Mouse (Mus musculus) heart, embryonic 16.5 days (tissue): ENCODE measurements around the gene Rsph6a. TPM values are rescaled to one million over a fixed set of nuclear protein-coding genes. Genes with fewer than 3 reads are reported as not detected.

Source experiments
- ATAC-seq: fragments of 200-750 bp; cut with Nextera tagmentation; replicated peaks from 2 replicates; pipeline ENCODE4 v1.8.0; 2017; ENCODE audit warnings: moderate number of reproducible peaks; ENCODE audit not compliant: insufficient read depth, low FRiP score; ENCODE audit errors: extremely low read depth
- H3K27ac ChIP-seq: fragments of 300-500 bp; sonication (generic); 2 replicates; pipeline ENCODE4 v1.5.1; 2014; ENCODE audit warnings: mild to moderate bottlenecking, low read length, control low read depth, moderate library complexity
- H3K27me3 ChIP-seq: fragments of 300-500 bp; sonication (generic); 2 replicates; pipeline ENCODE4 v1.6.1; 2014; ENCODE audit warnings: low read length, mixed read lengths; ENCODE audit not compliant: control insufficient read depth, insufficient read depth
- H3K36me3 ChIP-seq: fragments of 300-500 bp; sonication (generic); 2 replicates; pipeline ENCODE4 v1.6.1; 2014; ENCODE audit not compliant: control insufficient read depth, insufficient read depth
- H3K4me1 ChIP-seq: fragments of 300-500 bp; sonication (generic); 2 replicates; pipeline ENCODE4 v1.6.1; 2014; ENCODE audit warnings: low read length, mixed read lengths; ENCODE audit not compliant: control insufficient read depth, insufficient read depth
- H3K4me2 ChIP-seq: fragments of 300-500 bp; sonication (generic); 2 replicates; pipeline ENCODE4 v1.6.1; 2014; ENCODE audit warnings: low read depth, mild to moderate bottlenecking, control low read depth, low read length
- H3K4me3 ChIP-seq: fragments of 300-500 bp; sonication (generic); 2 replicates; pipeline ENCODE4 v1.5.1; 2014; ENCODE audit warnings: mild to moderate bottlenecking, control low read depth, low read length
- H3K9ac ChIP-seq: fragments of 300-500 bp; sonication (generic); 2 replicates; pipeline ENCODE4 v1.6.1; 2014; ENCODE audit warnings: low read length, control low read depth
- H3K9me3 ChIP-seq: fragments of 300-500 bp; sonication (generic); replicated peaks from 2 replicates; pipeline ENCODE4 v1.6.1; 2016; ENCODE audit warnings: low read length; ENCODE audit not compliant: control insufficient read depth
- WGBS: fragments of 180-500 bp; shearing (Covaris S2); extraction: QIAGEN DNeasy Blood & Tissue Kit; methylation state at CpG from one replicate; pipeline ENCODE4 v1.1.7; 2014; 5-methylcytosine and 5-hydroxymethylcytosine counted together
- polyA plus RNA-seq: library from polyadenylated mRNA; unstranded; fragments of >200 nt; fragmentation: Nextera tagmentation; extraction: Ambion mirVana; gene quantifications from 2 replicates; pipeline ENCODE4 v1.2.1, GENCODE M21; 2015

Gene Rsph6a
- polyA plus RNA-seq, 1 experiment from 2014 or later: not detected

- H3K27ac ChIP-seq: no peak overlapping the region
- no peaks in the 10 kb centered on the region for H3K9me3 ChIP-seq
- no peak overlapping the region for H3K4me3 ChIP-seq
- WGBS: 90% methylated on average over 6 of the region's 6 CpGs
- H3K27me3 ChIP-seq: no peaks in the 10 kb centered on the region
- peaks cover 7% of the 10 kb centered on the region for H3K36me3 ChIP-seq
- no peak overlapping the region for H3K4me2 ChIP-seq
- ATAC-seq: no peak
- peaks cover 20% of the 10 kb centered on the region for H3K4me1 ChIP-seq
- H3K9ac ChIP-seq: no peak overlapping the region
These were observed 20.0 kb downstream of the Rsph6a start for GRCm38 (mm10) chr7:19074494-19074893.

GRCm38 (mm10) chr7:19075231-19075630 lies 20.7 kb downstream of the Rsph6a start:
- Histone ChIP-seq H3K36me3 (peaks cover 13% of the 10 kb centered on the region), H3K27ac (no peak overlapping the region), H3K4me3 (peak overlapping the region; percentile 99), H3K4me2 (peak overlapping the region; percentile 81), H3K27me3 (no peaks in the 10 kb centered on the region), H3K4me1 (peaks cover 20% of the 10 kb centered on the region), H3K9ac (peak overlapping the region; percentile 48), H3K9me3 (no peaks in the 10 kb centered on the region)
- ATAC-seq: no peak
- WGBS: 57% methylated on average over 5 of the region's 5 CpGs

- peak within 1 kb of the TSS; percentile 88 for H3K27ac ChIP-seq
- peaks cover 19% of the 10 kb centered on the region for H3K36me3 ChIP-seq
- H3K9ac ChIP-seq: peak within 1 kb of the TSS; percentile 95
- no peaks in the 10 kb centered on the region for H3K27me3 ChIP-seq
- ATAC-seq: peak; percentile 97
- H3K4me2 ChIP-seq: peak within 1 kb of the TSS; percentile 84
- H3K4me3 ChIP-seq: peak within 1 kb of the TSS; percentile 99
- H3K4me1 ChIP-seq: peaks cover 20% of the 10 kb centered on the region
- H3K9me3 ChIP-seq: no peaks in the 10 kb centered on the region
- WGBS: under 1% methylated on average over 70 of the region's 91 CpGs
These were observed 21.5 kb downstream of the Rsph6a start, which contains the start of gene Dmwd for GRCm38 (mm10) chr7:19075723-19076585. Gene Dmwd, plus strand, starts transcription at chr7:19076227.

GRCm38 (mm10) chr7:19076586-19076991 lies 22.1 kb downstream of the Rsph6a start:
- H3K4me3 ChIP-seq: peak overlapping the region; percentile 99
- no peaks in the 10 kb centered on the region for H3K27me3 ChIP-seq
- H3K36me3 ChIP-seq: peaks cover 24% of the 10 kb centered on the region
- peak overlapping the region; percentile 95 for H3K9ac ChIP-seq
- H3K27ac ChIP-seq: peak overlapping the region; percentile 88
- ATAC-seq: peak; percentile 1; the same call in 1 of the 2 replicates
- peak overlapping the region; percentile 84 for H3K4me2 ChIP-seq
- H3K4me1 ChIP-seq: peaks cover 21% of the 10 kb centered on the region
- no peaks in the 10 kb centered on the region for H3K9me3 ChIP-seq
- WGBS: under 1% methylated on average over 22 of the region's 22 CpGs

- no peaks in the 10 kb centered on the region for H3K9me3 ChIP-seq
- H3K4me1 ChIP-seq: peaks cover 33% of the 10 kb centered on the region
- no peak for ATAC-seq
- peaks cover 34% of the 10 kb centered on the region for H3K36me3 ChIP-seq
- peak overlapping the region; percentile 99 for H3K4me3 ChIP-seq
- no peaks in the 10 kb centered on the region for H3K27me3 ChIP-seq
- H3K4me2 ChIP-seq: peak overlapping the region; percentile 84
- H3K9ac ChIP-seq: no peak overlapping the region; the same call in 1 of the 2 replicates
- no peak overlapping the region for H3K27ac ChIP-seq
- WGBS: 60% methylated on average over 14 of the region's 14 CpGs
These were observed 23.3 kb downstream of the Rsph6a start for GRCm38 (mm10) chr7:19077761-19078160.

- no peak for ATAC-seq
- Histone ChIP-seq H3K9ac (no peak overlapping the region), H3K4me2 (no peak overlapping the region), H3K27ac (no peak overlapping the region), H3K4me1 (peaks cover 42% of the 10 kb centered on the region), H3K27me3 (no peaks in the 10 kb centered on the region), H3K4me3 (no peak overlapping the region), H3K36me3 (peaks cover 34% of the 10 kb centered on the region), H3K9me3 (no peaks in the 10 kb centered on the region)
- 72% methylated on average over 3 of the region's 3 CpGs for WGBS
These were observed 24.2 kb downstream of the Rsph6a start for GRCm38 (mm10) chr7:19078732-19079131.

- WGBS: 93% methylated on average over 19 of the region's 19 CpGs
- H3K27ac ChIP-seq: no peak overlapping the region
- no peak for ATAC-seq
- H3K4me1 ChIP-seq: peaks cover 54% of the 10 kb centered on the region
- peaks cover 34% of the 10 kb centered on the region for H3K36me3 ChIP-seq
- H3K4me3 ChIP-seq: no peak overlapping the region
- H3K9me3 ChIP-seq: no peaks in the 10 kb centered on the region
- no peak overlapping the region for H3K4me2 ChIP-seq
- no peak overlapping the region for H3K9ac ChIP-seq
- H3K27me3 ChIP-seq: no peaks in the 10 kb centered on the region
These were observed 26.0 kb downstream of the Rsph6a start for GRCm38 (mm10) chr7:19080451-19080950.

- WGBS: 83% methylated on average over 4 of the region's 4 CpGs
- H3K27ac ChIP-seq: peak overlapping the region; percentile 95
- H3K27me3 ChIP-seq: no peaks in the 10 kb centered on the region
- H3K4me2 ChIP-seq: no peak overlapping the region
- peaks cover 35% of the 10 kb centered on the region for H3K36me3 ChIP-seq
- H3K9me3 ChIP-seq: no peaks in the 10 kb centered on the region
- no peak overlapping the region for H3K4me3 ChIP-seq
- peak overlapping the region; percentile 80 for H3K9ac ChIP-seq
- H3K4me1 ChIP-seq: peaks cover 61% of the 10 kb centered on the region
- ATAC-seq: no peak
These were observed 27.7 kb downstream of the Rsph6a start for GRCm38 (mm10) chr7:19082171-19082570.

- Histone ChIP-seq H3K4me3 (peak overlapping the region; percentile 63), H3K4me2 (peak overlapping the region; percentile 72), H3K9me3 (no peaks in the 10 kb centered on the region), H3K9ac (peak overlapping the region; percentile 80), H3K27ac (peak overlapping the region; percentile 95), H3K4me1 (peaks cover 52% of the 10 kb centered on the region), H3K27me3 (no peaks in the 10 kb centered on the region), H3K36me3 (peaks cover 44% of the 10 kb centered on the region)
- 28% methylated on average over 6 of the region's 6 CpGs for WGBS
- peak; percentile 79 for ATAC-seq
These were observed 28.6 kb downstream of the Rsph6a start for GRCm38 (mm10) chr7:19083096-19083495.
